Mouse (Mus musculus) cortical plate, adult 2 months (tissue): ENCODE measurements around the gene Ift140.

ENCODE experiments used
- CTCF ChIP-seq: fragments of 200-500 bp; IDR thresholded peaks from 2 replicates; pipeline ENCODE4 v1.5.1; 2011; ENCODE audit warnings: mild to moderate bottlenecking, control low read depth, low read length; ENCODE audit not compliant: insufficient read depth; ENCODE audit errors: extremely low read depth
- POLR2A ChIP-seq: fragments of 200-500 bp; IDR thresholded peaks from 2 replicates; pipeline ENCODE4 v1.6.1; 2011; ENCODE audit warnings: mild to moderate bottlenecking, low read length, control low read depth; ENCODE audit not compliant: insufficient read depth; ENCODE audit errors: extremely low read depth

DNA sequence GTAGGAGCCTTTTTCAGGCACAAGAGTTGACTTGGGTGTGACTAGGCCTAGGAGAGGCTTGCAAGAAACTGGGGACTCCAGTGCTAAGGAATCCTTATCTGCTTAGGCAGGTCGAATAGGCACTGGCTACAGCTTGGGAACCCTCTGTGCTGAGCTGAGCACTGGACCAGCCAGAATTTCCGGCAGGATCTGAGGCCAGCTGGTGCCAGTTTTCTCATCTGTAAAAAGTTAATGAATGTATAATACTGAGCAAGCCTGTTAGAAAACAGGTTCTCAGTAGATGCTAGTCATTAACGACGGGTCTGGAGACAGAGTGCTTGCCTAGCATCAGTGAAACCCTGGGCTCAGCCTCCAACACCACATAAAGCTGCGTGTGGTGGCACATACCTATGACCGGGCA, 119.7 kb downstream of the Ift140 start:
- TF ChIP-seq POLR2A (no peak), CTCF (no peak)
